In the genomic region with DNA sequence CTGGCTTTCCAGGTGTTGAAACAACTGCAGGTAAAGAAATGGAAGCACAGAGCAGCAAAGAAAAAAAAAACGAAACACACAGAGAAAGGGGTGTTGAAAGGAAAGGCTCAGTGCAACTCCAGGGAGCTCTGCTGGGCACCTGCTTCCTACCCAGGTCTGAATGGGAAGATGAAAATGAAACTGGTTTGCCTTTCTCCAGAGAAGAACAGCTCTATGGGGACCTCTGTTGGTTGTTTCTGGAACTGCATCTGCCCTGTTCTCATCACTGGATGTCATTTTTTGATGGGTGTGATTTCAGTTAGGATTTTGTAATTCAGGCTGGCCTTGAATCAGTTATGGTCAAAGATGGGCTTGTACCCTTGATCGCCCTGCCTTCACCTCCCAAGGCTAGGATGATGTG, we compare ENCODE assay signal across 8 mouse cellular contexts. TPM values are rescaled to one million over a fixed set of nuclear protein-coding genes. Genes with fewer than 3 reads are reported as not detected.
DNase-seq lines count a peak whose midpoint lies in the region; ATAC-seq and TF ChIP-seq lines count a peak whose summit lies in the region.

No protein-coding gene starts in this region.

- peaks cover 88% of the 10 kb centered on the region for H3K36me3 ChIP-seq in neural tube, embryonic 15.5 days

- no peak overlapping the region for H3K4me3 ChIP-seq in neural tube, embryonic 15.5 days (replicated peaks)
- H3K4me3 ChIP-seq in bone marrow macrophage, adult 2 months (ENCODE audit: insufficient read depth, low read length), result no peak overlapping the region

- peak; percentile 80 for DNase-seq in neural tube, embryonic 10.5 days (ENCODE audit: extremely low spot score, low spot score)
- DNase-seq in left cerebral cortex, postnatal 4 days, result peak; percentile 81
- peak; percentile 93 for DNase-seq in thymus, postnatal 4 days

- intact Hi-C loops in left cerebral cortex, postnatal 4 days (cut with DNase I), result loop anchor here (5.0 kb wide), 1 partner anchor 110 kb away; a partner anchor contains a TSS

- TF ChIP-seq CTCF in bone marrow macrophage, adult 2 months (IDR thresholded peaks at IDR 0.05; ENCODE audit: low read depth, low read length), result peak; percentile 33

- WGBS in neural tube, embryonic 15.5 days, result 44% methylated on average over 2 of the region's 2 CpGs

- no peak for TF ChIP-seq POLR2A in bone marrow macrophage, adult 2 months (IDR thresholded peaks at IDR 0.05; ENCODE audit: borderline replicate concordance, low read depth, low read length)

- H3K27ac ChIP-seq in neural tube, embryonic 15.5 days (replicated peaks), result no peak overlapping the region
- no peak overlapping the region for H3K27ac ChIP-seq in bone marrow macrophage, adult 2 months (ENCODE audit: insufficient read depth, low read depth, low read length)

- H3K4me1 ChIP-seq in neural tube, embryonic 15.5 days, result no peaks in the 10 kb centered on the region
- H3K4me1 ChIP-seq in bone marrow macrophage, adult 2 months (ENCODE audit: control insufficient read depth, insufficient read depth, low read length), result peaks cover 20% of the 10 kb centered on the region

- no peaks in the 10 kb centered on the region for H3K27me3 ChIP-seq in neural tube, embryonic 15.5 days (replicated peaks)

- no peaks in the 10 kb centered on the region for H3K9me3 ChIP-seq in neural tube, embryonic 15.5 days (replicated peaks)

- no peak for ATAC-seq in neural tube, embryonic 15.5 days (ENCODE audit: low FRiP score)
- ATAC-seq in erythroid progenitor cell, adult 5-6 weeks (replicated peaks; ENCODE audit: low FRiP score, poor library complexity, severe bottlenecking), result peak; percentile 83
- peak; percentile 78 for ATAC-seq in inflammation-experienced regulatory T-cells, adult 6 months
- peak; percentile 84 for ATAC-seq in neutrophil, adult 5-6 weeks (ENCODE audit: extremely low read depth, insufficient number of reproducible peaks, low FRiP score, poor library complexity, severe bottlenecking)

- H3K9ac ChIP-seq in neural tube, embryonic 15.5 days (replicated peaks), result no peak overlapping the region

- no peak overlapping the region for H3K4me2 ChIP-seq in neural tube, embryonic 15.5 days

RNA-seq across cellular contexts. Expression of a gene that starts 18.3 kb away (rescaled TPM):
- 16.6 and 17.7 TPM in 2 replicates for polyA plus RNA-seq in neural tube, embryonic 15.5 days (2015; fragmentation: Nextera tagmentation; extraction: Ambion mirVana)
- 10.5 and 12.7 TPM in 2 replicates for polyA plus RNA-seq in bone marrow macrophage, adult 2 months (2012; ENCODE audit: insufficient read depth, insufficient read length, missing spikeins)
- total RNA-seq in erythroid progenitor cell, adult 5-6 weeks (2015; ENCODE audit: low replicate concordance), result 7.9 and 26.0 TPM in 2 replicates
- total RNA-seq in erythroid progenitor cell, adult 5-6 weeks (2017; ENCODE audit: low replicate concordance), result 6.6 and 8.1 TPM in 2 replicates
- polyA plus RNA-seq in inflammation-experienced regulatory T-cells, adult 6 months (2017; shearing (Covaris generic)), result 10 to 100 TPM; 12.2 to 16.5 (median 12.4) TPM
- total RNA-seq in left cerebral cortex, postnatal 4 days (2021), result 10 to 100 TPM; 23.6 to 25.4 TPM
- total RNA-seq in neutrophil, adult 5-6 weeks (2017), result 22.7 and 34.4 TPM in 2 replicates

RNA-seq across cellular contexts. Expression of a gene that starts 22.4 kb away (rescaled TPM):
- polyA plus RNA-seq in neural tube, embryonic 15.5 days (2015; fragmentation: Nextera tagmentation; extraction: Ambion mirVana), result 22.5 and 23.8 TPM in 2 replicates
- 23.7 and 28.6 TPM in 2 replicates for polyA plus RNA-seq in bone marrow macrophage, adult 2 months (2012; ENCODE audit: insufficient read depth, insufficient read length, missing spikeins)
- total RNA-seq in erythroid progenitor cell, adult 5-6 weeks (2015; ENCODE audit: low replicate concordance), result 12.2 and 26.7 TPM in 2 replicates
- 9.5 and 26.1 TPM in 2 replicates for total RNA-seq in erythroid progenitor cell, adult 5-6 weeks (2017; ENCODE audit: low replicate concordance)
- polyA plus RNA-seq in inflammation-experienced regulatory T-cells, adult 6 months (2017; shearing (Covaris generic)), result 10 to 100 TPM in 2 of 3 experiments, 1 to 10 TPM in 1; 9.1 to 12.7 (median 10.6) TPM
- 10 to 100 TPM; 50.0 to 56.4 TPM for total RNA-seq in left cerebral cortex, postnatal 4 days (2021)
- 40.3 and 42.2 TPM in 2 replicates for total RNA-seq in neutrophil, adult 5-6 weeks (2017)

RNA-seq across cellular contexts. Expression of a gene that starts 43.1 kb away (rescaled TPM):
- polyA plus RNA-seq in neural tube, embryonic 15.5 days (2015; fragmentation: Nextera tagmentation; extraction: Ambion mirVana), result 7.1 and 8.0 TPM in 2 replicates
- 18.7 and 23.1 TPM in 2 replicates for polyA plus RNA-seq in bone marrow macrophage, adult 2 months (2012; ENCODE audit: insufficient read depth, insufficient read length, missing spikeins)
- 4.3 and 6.7 TPM in 2 replicates for total RNA-seq in erythroid progenitor cell, adult 5-6 weeks (2015; ENCODE audit: low replicate concordance)
- total RNA-seq in erythroid progenitor cell, adult 5-6 weeks (2017; ENCODE audit: low replicate concordance), result 1.4 and 2.3 TPM in 2 replicates
- polyA plus RNA-seq in inflammation-experienced regulatory T-cells, adult 6 months (2017; shearing (Covaris generic)), result 10 to 100 TPM in 2 of 3 experiments, 1 to 10 TPM in 1; 9.6 to 14.4 (median 13.8) TPM
- total RNA-seq in left cerebral cortex, postnatal 4 days (2021), result 10 to 100 TPM; 19.6 to 27.6 TPM
- total RNA-seq in neutrophil, adult 5-6 weeks (2017), result 38.9 and 44.0 TPM in 2 replicates

RNA-seq across cellular contexts. Expression of a gene that starts 45.5 kb away (rescaled TPM):
- polyA plus RNA-seq in neural tube, embryonic 15.5 days (2015; fragmentation: Nextera tagmentation; extraction: Ambion mirVana), result 264 and 266 TPM in 2 replicates
- 136 and 148 TPM in 2 replicates for polyA plus RNA-seq in bone marrow macrophage, adult 2 months (2012; ENCODE audit: insufficient read depth, insufficient read length, missing spikeins)
- total RNA-seq in erythroid progenitor cell, adult 5-6 weeks (2015; ENCODE audit: low replicate concordance), result 79.6 and 112 TPM in 2 replicates
- 111 and 160 TPM in 2 replicates for total RNA-seq in erythroid progenitor cell, adult 5-6 weeks (2017; ENCODE audit: low replicate concordance)
- 100 to 1,000 TPM; 175 to 191 (median 181) TPM for polyA plus RNA-seq in inflammation-experienced regulatory T-cells, adult 6 months (2017; shearing (Covaris generic))
- total RNA-seq in left cerebral cortex, postnatal 4 days (2021), result 100 to 1,000 TPM; 144 to 158 TPM
- total RNA-seq in neutrophil, adult 5-6 weeks (2017), result 163 and 195 TPM in 2 replicates
